Mouse (Mus musculus): ENCODE results near the gene Pgm3. TPM values are rescaled to one million over a fixed set of nuclear protein-coding genes. Genes with fewer than 3 reads are reported as not detected.

Pgm3 gene
- total RNA-seq, 2 experiments from 2014 or later = 25.1 to 27.0 TPM

DNA sequence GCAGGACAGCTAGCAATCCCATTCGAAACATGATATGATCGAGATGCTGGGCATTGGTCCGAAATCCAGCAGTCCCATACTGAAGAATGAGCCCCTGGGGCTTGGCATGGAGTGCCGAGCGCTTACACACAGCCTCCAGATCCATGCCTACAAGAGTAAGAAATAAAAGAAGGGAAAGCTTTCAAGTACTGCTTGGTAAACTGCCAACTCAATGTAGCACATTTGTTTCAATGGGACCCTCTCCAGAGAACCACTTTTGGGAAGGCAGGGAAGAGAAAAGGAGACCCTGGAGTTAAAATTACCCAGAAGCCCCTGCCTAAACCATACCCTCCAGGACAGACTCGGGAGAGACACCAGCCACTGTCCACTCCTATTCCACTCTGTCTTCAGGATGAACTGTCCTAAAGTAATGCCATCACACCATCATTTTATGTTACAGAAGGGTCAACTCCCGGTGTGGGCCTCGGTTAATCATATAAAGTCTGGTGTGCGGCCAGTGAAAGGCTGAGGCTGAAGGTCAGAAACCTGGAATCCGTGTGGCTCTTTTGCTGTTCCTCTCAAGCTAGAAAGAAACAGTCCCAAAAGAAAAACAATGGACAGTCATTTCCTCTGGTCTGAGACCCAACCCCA lies 1.3 kb downstream of the Pgm3 start:
- ATAC-seq (replicated peaks; ENCODE audit: poor library complexity) = no peak

DNA sequence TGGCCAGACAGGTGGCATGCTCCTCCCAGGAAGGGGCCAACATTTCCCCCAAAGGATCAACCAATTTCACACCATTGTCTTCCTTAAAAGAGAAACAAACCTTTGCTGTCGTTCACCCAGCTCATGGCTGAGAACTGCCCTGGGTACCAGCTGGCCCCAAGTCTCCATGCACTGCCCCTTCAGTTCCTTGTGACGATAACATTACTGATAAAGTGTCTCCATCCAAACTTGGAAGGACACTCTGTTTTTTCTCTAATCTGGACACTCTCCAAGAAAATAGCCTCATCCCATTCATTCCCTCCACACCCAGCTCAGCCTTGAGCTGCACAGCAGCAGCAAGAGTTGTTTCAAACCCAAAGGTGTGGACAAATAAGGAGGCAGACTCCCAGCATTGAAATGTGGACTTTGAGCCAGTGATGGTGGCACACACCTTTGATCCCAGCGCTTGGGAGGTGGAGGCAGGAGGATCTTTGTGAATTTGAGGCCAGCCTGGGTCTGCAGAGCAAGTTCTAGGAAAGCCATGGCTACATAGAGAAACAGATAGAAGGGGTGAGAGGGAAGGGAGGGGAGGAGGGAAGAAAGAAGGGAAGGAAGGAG lies 2.2 kb downstream of the Pgm3 start:
- ATAC-seq (replicated peaks; ENCODE audit: poor library complexity) = no peak

DNA sequence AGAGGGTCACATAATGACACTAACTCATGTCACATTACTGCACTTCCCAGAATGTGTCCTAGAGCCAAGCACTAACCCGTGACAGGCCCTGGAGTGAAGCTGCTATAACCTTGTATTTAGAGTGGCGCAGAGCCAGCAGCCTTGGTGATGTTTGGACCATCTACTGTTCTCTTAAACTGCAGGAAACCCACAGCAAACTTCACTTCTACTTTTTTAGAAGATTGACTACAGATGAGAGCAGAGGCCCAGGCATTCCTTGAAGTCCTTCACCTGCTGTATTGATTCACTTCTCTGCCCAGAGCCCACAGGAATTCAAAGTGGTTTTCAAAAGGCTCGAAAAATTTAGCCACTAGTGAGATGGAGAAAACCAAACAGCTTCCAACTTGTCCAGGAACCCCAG lies 11.1 kb downstream of the Pgm3 start:
- no peak for ATAC-seq (replicated peaks; ENCODE audit: poor library complexity)

DNA sequence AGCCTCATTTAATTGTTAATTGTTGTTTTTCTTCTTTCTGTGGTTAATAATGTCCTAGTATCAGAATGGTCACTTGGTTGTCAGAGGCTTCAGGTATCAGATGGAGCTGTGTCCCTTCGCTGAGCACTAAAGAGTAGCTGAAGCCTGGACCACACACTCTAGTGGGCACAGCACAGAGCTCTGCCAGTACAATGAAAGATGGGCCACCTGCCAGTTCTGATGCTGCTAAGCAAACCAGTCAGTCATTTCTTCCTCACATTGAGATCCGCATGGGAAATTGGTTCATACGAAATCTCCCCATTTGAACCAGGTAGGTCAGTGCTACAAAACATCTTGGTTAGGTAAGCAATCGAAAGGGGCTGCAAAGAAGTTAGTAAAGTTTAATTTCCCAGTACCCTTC lies 17.0 kb downstream of the Pgm3 start:
- ATAC-seq (replicated peaks; ENCODE audit: poor library complexity) = no peak

DNA sequence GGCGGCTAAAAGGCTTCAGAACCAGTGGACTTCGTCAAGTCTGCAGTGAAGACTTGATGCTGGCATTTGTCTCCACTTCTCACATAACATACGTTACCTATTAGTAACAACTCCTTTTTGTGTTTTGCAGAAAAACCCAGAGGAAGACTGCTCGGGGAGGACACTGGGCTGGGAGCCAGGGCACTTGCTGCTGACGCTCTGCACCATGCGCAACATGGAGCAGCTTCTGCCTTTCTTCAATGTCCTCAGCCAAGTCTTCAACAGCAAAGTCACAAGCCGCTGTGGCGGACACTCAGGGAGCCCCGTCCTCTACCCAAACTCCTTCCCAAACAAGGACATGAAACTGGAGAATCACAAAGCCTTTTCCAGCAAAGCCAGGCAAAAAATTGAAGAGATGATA lies 17.8 kb downstream of the Pgm3 start:
- no peak for ATAC-seq (replicated peaks; ENCODE audit: poor library complexity)

DNA sequence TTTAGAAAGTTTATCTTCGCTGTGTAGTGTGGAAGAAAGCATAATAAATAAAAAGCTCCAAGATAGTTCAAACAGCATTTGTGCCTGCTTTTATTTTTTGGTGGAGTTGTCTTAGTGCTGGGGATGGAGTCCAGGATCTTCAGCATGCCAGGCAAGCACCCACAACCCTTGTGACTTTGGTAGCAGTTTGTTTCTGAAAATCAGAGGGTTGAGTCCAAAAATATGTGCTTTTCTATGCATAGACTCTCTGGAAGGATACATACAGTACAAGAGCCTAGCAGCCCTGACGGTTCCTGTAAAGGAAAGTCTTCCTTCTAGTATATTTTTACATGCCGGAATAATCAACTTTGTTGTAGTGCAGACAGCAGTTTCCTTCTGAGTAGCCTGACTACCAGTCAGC lies 20.9 kb downstream of the Pgm3 start:
- ATAC-seq (replicated peaks; ENCODE audit: poor library complexity) = no peak

DNA sequence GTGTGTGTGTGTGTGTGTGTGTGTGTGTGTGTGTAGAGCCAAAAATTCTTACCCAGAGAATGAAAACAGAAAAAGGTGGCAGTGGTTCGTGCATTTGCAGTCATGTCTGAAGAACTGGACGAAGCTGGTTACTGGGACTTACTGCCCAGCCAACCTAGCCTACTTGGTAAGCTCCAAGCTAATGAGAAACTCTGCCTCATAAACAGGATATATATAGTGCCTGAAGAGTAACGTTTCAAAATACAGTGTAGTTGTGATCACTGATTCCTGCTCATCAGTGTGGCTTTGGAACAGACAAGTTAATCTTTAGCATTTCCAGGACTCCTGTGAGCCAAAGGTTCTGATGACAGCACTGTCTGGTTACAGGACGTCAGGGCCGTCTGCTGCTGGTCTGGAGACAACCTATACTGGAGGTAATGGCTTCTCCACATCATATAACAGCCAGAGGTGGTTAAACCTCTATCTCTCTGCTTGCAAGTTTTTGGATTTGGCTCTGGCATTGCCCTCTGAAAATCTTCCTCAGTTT lies 21.9 kb downstream of the Pgm3 start:
- no peak for ATAC-seq (replicated peaks; ENCODE audit: poor library complexity)

DNA sequence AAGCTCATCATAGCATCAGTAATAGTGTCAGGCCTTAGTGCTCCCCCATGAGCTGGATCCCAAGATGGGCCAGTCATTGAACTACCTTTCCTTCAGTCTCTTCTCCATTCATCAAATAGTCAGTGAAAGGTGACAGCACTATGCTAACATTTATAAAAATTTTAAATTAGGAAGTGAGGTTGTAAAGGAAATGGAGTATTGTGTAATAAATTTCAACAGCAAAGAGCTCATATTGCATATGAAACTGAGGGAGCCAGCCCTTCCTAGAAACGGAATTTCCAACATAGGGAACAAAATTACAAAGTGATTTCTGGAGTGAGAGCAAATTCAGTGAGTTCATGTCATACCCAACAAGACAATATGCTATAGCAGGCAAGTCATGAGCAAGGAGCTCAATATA lies 27.1 kb downstream of the Pgm3 start:
- ATAC-seq (replicated peaks; ENCODE audit: poor library complexity) = peak; percentile 95

DNA sequence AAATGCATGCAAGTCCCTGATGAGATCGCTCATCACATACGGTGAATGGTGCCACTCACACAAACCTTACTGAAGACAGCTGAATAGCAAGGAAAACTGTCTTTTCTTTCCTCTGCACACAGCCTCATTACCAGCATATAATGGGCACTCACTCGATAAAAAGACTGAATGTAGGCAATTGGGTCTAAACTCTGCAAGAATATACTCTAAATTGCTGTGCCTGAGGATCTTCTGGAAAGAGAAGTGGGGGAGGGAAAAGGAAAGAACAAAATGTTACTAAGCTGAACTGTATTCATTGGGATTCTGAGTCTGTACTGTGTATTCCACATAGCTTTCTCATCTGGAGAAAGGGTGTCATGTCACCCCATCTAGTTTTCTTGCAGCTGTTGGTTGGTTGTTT lies 28.2 kb downstream of the Pgm3 start:
- ATAC-seq (replicated peaks; ENCODE audit: poor library complexity) = no peak

DNA sequence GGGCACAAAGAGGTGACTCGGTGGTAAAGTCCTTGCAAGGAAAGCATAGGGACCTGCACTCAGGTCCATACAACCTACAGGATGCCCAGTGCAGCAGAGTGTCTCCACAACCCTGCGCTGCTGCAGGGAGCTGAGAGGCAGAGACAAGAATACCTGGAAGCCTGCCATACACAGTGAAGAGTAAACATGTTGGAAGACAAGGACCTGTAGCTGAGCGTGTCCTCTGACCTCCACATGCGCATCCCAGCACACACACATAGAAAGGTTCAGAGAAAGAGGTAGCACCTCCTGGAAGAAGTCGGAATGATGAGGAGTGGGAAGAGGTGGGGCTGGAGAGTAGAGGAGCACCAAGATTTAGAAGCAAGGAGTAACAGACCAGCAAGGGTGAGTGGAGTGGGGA lies 37.6 kb downstream of the Pgm3 start:
- ATAC-seq (replicated peaks; ENCODE audit: poor library complexity) = no peak

DNA sequence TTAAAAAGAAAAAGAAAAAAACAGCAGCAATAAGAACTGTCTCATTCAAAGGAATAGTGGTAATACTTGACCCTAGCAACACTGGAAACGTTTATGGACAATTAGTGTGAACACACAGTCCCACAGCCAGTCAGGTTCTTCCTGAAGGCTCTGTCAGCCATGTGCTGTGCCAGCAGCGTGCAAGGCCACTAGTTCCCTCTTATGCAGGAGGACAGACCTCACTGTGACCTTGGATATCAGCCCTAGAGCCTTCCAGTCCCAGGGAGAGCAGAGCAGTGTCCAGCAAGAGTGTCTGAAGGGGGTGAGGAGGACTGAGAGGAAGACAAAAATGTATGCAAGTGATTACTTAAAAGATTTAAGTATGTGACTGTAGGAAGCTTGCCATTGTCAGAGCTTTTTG lies 46.0 kb downstream of the Pgm3 start:
- ATAC-seq (replicated peaks; ENCODE audit: poor library complexity) = no peak

DNA sequence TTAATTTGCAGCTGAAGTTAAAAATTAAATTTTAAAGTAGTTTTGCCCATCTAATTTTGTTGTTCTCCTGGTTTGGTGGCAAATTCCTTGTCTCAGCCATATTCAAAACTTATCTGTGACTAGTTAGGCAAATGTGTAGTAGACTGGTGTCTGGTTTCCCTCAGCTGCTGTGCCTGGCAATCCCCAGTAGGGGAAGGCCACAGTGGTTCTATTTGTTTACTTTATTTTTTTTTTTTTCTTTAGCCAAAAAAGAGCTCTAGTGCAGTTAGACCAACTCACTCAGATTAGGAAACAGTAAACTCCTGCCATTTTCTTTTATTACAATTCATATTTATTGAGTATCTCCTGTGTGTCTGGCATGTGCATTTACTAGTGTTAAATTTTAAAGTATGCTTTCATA lies 49.3 kb downstream of the Pgm3 start:
- ATAC-seq (replicated peaks; ENCODE audit: poor library complexity) = no peak

DNA sequence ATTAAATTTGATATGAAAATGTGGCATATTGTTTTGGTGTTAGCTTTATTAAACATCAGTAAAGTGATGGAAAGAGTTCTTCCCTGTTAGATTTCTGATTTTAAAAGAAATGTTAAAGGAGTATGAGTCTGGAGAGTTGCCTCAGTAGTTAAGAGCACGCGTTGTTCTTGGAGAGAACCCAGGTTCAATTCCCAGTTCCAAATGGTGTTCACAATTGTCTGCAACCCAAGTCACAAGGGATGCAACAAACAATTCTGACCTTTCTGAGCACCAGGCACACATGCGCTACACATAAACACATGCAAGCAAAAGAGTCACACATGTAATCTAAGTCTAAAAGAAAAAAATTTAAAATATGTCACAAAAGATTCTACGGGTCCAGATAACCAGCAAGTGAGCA lies 56.8 kb downstream of the Pgm3 start:
- no peak for ATAC-seq (replicated peaks; ENCODE audit: poor library complexity)

DNA sequence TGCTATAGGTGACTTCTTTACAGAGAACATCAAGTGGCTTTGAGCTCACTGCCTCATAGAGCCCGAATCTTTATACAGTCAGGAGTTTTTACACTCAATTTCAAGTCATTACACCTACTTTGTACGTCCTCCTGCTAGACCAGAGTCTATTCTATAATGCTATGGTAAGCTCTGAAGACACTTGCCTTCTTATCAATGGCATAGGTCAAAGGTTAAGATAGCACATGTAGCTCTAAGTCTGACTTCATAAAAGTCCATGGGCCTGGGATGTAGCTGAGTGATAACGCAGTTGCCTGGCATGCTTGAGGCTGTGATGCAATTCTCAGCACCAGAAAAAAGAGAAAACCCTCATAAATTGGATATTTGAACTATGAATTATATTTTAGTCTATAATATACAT lies 57.3 kb downstream of the Pgm3 start:
- ATAC-seq (replicated peaks; ENCODE audit: poor library complexity) = no peak

DNA sequence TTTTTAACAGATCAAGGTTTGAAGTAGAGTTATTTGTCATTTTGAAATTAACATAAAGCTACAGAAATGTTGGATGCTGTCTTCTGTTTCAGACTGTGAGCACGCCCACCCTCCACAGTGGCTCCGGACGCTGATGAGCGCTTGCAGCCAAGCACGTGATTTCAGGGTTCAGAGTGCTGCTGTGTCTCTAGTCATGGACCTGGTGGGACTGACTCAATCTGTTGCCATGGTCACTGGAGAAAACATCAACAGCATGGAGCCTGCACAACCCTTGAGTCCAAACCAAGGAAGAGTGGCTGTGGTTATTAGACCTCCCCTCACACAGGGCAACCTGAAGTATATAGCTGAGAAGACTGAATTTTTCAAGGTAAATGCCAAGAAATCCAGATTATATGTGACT lies 57.9 kb downstream of the Pgm3 start:
- no peak for ATAC-seq (replicated peaks; ENCODE audit: poor library complexity)

DNA sequence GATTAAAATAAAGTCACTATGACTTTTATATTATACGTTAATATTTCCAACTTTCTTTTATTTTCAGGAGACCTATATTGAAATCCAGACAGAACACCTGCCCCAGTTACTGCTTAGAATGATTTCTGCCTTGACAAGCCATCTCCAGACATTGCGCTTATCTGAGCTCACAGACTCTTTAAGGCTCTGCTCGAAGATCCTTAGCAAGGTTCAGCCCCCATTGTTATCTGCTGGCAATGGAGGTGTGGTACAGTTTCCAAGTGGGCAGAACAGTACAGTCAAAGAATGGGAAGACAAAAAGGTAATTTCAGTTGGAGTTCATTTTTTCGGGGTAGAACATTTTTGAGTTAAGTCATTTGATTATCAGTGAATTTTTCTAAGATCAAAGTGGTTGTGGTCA lies 64.2 kb downstream of the Pgm3 start:
- ATAC-seq (replicated peaks; ENCODE audit: poor library complexity) = peak; percentile 85

Other genes starting within 250 kb of the Pgm3 start
- 3.9 and 5.2 TPM in 2 replicates for gene Ube2cbp, start 106.9 kb downstream of the Pgm3 start, total RNA-seq (2015)
- 2.9 and 4.0 TPM in 2 replicates for gene Ube2cbp, start 106.9 kb downstream of the Pgm3 start, total RNA-seq (2017)
- 19.3 and 32.3 TPM in 2 replicates for gene Dop1a, start 104.7 kb downstream of the Pgm3 start, total RNA-seq (2015)
- gene Dop1a, start 104.7 kb downstream of the Pgm3 start, total RNA-seq (2017) = 13.7 and 19.1 TPM in 2 replicates
- gene Rwdd2a, start 149 bp upstream of the Pgm3 start, total RNA-seq (2015) = 4.9 and 6.3 TPM in 2 replicates
- gene Rwdd2a, start 149 bp upstream of the Pgm3 start, total RNA-seq (2017) = 2.5 and 5.7 TPM in 2 replicates
- gene Me1, start 124.1 kb upstream of the Pgm3 start, total RNA-seq (2015) = 0.30 TPM in 1 of 2 replicates, not detected in the other
- gene Me1, start 124.1 kb upstream of the Pgm3 start, total RNA-seq (2017) = 0.34 TPM in 1 of 2 replicates, not detected in the other
- gene Prss35, start 171.8 kb upstream of the Pgm3 start, total RNA-seq (2015) = not detected in 2 replicates
- not detected in 2 replicates for gene Prss35, start 171.8 kb upstream of the Pgm3 start, total RNA-seq (2017)